Mouse (Mus musculus): ENCODE data around the gene Them7. TPM values are rescaled to one million over a fixed set of nuclear protein-coding genes. Genes with fewer than 3 reads are reported as not detected.

Them7 gene
- total RNA-seq, 2 experiments from 2014 or later: not detected

- intact Hi-C loops (cut with DNase I): no loop called here
These were observed 167.3 kb downstream of the Them7 start for GRCm38 (mm10) chr2:105391414-105391784.

GRCm38 (mm10) chr2:105392514-105392913 is 168.4 kb downstream of the Them7 start:
- intact Hi-C loops (cut with DNase I): no loop called here
- no peak for DNase-seq (ENCODE audit: extremely low spot score in 1 of 2, low spot score in 2 of 2)

More at GRCm38 (mm10) chr2:105391414-105391784, 167.3 kb downstream of the Them7 start:
- no peak for DNase-seq (ENCODE audit: extremely low spot score in 1 of 2, low spot score in 2 of 2)

GRCm38 (mm10) chr2:105394375-105394774 is 170.3 kb downstream of the Them7 start:
- intact Hi-C loops (cut with DNase I): no loop called here
- DNase-seq (ENCODE audit: extremely low spot score in 1 of 2, low spot score in 2 of 2): no peak

DNA sequence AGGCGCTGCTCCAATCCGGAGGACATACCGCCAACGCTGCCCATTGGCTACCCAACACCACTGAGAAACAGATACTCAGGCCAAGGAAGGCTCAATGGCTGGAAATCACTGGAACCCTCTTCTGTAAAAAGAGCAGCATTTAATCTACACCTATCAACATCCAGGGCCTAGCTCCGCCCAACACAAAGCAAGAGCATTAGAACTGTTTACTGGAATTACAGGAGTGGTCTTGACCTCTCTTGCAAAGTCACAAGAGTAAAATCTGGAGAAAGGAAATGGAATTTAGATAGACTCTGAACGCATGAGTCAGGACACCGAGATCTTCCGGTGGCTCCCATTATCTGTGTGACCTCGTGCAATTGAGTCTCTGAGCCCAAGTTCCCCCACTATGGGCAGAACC is 171.9 kb downstream of the Them7 start:
- intact Hi-C loops (cut with DNase I): no loop called here
- DNase-seq (ENCODE audit: extremely low spot score in 1 of 2, low spot score in 2 of 2): no peak

- DNase-seq (ENCODE audit: extremely low spot score in 1 of 2, low spot score in 2 of 2): no peak
- intact Hi-C loops (cut with DNase I): no loop called here
These were observed 173.5 kb downstream of the Them7 start for GRCm38 (mm10) chr2:105397446-105398211.

DNA sequence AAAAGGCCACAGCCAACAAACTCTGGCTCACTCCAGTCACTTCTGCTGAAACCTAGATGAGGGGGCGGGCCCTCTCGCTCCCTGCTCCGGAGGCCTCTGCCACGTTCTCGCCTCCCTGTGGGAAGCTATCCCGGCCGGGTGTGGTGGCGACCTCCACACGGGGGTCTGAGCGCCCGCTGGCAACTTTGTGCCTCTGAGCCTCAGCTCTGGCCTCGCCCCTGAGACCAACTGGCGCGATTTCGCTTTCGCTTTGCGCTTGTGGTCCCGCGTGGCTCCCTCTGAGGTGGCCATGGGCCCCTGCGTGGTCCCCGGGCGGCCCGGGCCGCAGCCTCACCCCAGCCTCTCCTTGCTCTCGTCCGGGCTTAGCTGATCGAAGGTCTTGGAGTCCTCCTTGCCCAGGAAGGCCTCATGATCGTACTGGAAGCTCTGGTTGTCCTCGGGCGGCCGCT is 174.5 kb downstream of the Them7 start:
- DNase-seq (ENCODE audit: extremely low spot score in 1 of 2, low spot score in 2 of 2): peak in 1 of 2 experiments; percentile 55
- intact Hi-C loops (cut with DNase I): no loop called here

GRCm38 (mm10) chr2:105399085-105399891 is 175.2 kb downstream of the Them7 start, which contains the start of gene Rcn1:
Rcn1 (minus strand) TSS chr2:105399319.
- intact Hi-C loops (cut with DNase I): no loop called here
- DNase-seq (ENCODE audit: extremely low spot score in 1 of 2, low spot score in 2 of 2): peak; percentile 13 to 86

DNA sequence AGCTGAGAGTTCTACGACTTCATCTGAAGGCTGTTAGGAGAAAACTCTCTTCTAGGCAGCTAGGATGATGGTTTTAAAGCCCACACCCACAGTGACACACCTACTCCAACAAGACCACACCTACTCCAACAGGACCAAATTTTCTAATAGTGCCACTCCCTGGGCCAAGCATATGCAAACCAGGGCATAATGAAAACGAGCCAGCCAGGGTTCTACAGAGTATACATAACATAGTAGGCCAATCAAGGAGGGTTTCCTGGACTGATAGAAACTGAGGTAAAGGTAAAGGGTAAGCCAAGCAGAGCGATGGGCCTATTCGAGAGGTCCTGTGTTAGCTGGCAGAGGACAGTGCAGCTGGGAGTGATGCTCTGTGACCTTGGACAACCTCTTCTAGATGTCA is 176.4 kb downstream of the Them7 start:
- no peak for DNase-seq (ENCODE audit: extremely low spot score in 1 of 2, low spot score in 2 of 2)
- intact Hi-C loops (cut with DNase I): no loop called here

DNA sequence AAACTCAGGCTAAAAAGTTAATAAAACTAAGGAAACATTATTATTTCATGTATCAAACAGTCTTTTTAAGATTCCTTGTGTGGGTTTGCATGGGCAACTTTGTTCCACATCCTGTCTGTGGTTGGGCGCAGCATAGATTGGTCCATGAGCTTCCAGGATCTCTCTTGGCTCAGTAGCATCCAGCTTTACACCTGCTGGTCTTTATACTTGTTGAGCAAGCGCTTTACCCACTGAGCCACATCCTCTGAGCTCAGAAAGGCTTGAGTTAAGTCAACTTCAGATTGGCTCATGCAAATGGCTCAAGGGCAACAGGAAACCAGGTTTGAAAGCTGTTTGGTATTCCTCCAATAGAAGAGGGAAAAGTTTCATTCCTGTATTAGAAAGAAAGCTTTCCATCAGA is 178.1 kb downstream of the Them7 start:
- intact Hi-C loops (cut with DNase I): no loop called here
- DNase-seq (ENCODE audit: extremely low spot score in 1 of 2, low spot score in 2 of 2): no peak

DNA sequence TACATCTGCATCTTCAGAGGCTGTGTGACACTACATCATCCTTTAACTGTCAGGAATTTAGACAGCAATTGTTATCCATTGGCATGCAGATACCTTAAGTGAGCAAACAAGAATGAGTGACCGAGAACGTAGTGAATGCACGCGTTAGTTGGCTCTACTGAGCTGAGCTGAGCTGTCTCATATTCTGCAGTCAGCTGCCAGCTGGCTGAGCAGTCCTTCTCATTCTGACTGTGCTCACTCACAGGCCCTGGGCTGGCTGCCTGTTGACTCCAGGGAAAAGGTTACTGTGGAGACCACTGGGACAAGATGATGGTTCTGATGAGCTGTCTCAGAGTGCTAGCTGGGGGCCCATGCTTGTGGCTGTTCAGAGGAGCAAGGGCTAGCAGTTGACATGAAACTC is 184.4 kb downstream of the Them7 start:
- intact Hi-C loops (cut with DNase I): no loop called here
- no peak for DNase-seq (ENCODE audit: extremely low spot score in 1 of 2, low spot score in 2 of 2)

DNA sequence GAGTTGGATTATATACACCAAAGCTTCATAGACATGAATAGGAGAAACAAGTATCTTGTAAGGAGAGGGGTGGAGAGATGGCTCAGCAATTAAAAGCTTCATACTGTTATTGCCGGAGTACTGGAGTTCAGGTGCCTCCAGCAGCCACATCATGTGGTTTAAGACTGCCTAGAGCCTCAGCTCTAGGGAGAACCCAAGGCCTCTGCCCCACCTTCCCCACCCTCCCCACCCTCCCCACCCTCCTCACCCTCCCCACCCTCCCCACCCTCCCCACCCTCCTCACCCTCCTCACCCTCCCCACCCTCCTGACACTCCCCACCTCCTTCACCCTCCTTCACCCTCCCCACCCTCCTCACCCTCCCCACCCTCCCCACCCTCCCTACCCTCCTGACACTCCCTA is 185.1 kb downstream of the Them7 start:
- no peak for DNase-seq (ENCODE audit: extremely low spot score in 1 of 2, low spot score in 2 of 2)

DNA sequence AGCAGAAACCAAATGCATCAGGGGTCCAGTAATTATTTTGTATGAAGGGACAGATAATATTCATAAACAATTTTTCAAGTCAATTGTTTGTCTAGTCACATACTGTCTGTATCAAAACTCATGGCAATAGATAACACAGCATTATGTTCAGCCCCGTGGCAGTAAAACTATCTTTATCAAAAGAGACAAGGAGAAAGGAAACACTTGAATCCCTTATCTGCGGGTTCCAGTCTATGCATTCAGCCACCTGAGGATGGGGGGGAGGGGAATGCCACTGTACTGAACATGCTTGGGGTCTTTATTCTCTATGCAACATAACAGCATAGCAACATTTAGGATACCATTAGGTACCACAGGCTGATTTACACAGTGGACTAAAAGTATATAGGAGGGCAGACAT is 190.2 kb downstream of the Them7 start:
- no peak for DNase-seq (ENCODE audit: extremely low spot score in 1 of 2, low spot score in 2 of 2)
- intact Hi-C loops (cut with DNase I): no loop called here

More for the DNA sequence above, 185.1 kb downstream of the Them7 start:
- intact Hi-C loops (cut with DNase I): no loop called here

- intact Hi-C loops (cut with DNase I): no loop called here
- DNase-seq (ENCODE audit: extremely low spot score in 1 of 2, low spot score in 2 of 2): no peak
These were observed 192.0 kb downstream of the Them7 start for GRCm38 (mm10) chr2:105416046-105416659.

DNA sequence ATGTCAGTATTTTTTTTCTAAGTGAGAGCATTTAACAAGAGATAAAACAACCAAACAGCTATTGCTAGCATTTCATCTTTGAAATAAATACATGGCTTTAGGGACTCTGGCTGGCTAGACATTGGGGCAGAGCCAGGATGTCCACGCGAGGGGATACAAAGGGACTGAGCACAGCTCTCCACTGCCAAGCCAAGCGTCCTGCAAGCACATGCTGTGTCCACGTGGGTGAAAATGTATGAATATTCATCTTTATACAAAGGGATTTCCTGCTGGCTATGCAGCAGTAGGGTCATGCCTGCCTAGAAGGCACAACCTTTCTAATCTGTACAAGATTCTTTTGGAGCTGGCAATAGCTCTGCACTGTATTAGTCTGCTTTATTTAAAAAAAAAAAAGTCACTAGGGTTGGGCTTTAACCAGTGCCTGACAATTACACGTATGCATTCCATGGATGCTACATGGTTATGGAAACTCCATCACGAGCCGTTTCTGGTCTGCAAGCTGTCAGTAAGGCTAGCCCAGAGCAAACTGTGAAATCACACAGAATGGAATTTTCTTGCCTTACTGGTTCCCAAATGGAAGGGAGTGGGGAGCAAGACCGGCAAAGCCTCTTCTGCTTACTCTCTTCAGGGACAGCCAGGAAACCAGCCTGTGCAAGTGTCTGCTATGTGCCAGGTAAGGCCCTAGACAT is 192.7 kb downstream of the Them7 start:
- DNase-seq (ENCODE audit: extremely low spot score in 1 of 2, low spot score in 2 of 2): peak; percentile 16 to 38
- intact Hi-C loops (cut with DNase I): no loop called here

GRCm38 (mm10) chr2:105417663-105418062 is 193.5 kb downstream of the Them7 start:
- no peak for DNase-seq (ENCODE audit: extremely low spot score in 1 of 2, low spot score in 2 of 2)
- intact Hi-C loops (cut with DNase I): no loop called here

DNA sequence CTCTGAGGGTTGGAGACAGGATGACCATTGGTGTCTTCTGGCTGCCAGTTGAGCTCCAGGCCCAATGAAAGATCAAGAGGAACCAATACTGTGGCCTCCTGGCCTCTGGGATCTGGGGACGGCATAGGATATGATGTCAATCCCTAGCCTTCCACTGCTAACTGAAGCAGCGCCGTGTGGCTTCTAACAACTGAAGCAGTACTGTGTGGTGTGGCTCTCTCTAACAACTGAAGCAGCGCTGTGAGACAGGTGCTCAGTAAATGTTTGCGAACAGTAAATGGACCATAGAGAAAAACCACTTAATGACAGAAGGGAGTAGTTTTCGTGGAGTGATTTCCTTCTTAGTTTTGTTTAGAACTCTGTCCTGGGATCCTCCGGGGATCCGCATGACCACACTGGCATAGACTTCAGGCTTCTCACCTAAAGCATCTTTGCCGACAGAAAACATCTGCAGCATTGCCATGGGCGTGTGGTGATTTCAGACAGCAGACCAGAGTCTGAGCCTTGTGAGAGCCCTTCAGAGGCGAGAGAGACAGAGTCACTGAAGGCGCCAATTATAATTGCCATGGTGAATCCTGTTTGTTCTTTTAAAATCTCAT is 194.6 kb downstream of the Them7 start:
- intact Hi-C loops (cut with DNase I): no loop called here
- no peak for DNase-seq (ENCODE audit: extremely low spot score in 1 of 2, low spot score in 2 of 2)

DNA sequence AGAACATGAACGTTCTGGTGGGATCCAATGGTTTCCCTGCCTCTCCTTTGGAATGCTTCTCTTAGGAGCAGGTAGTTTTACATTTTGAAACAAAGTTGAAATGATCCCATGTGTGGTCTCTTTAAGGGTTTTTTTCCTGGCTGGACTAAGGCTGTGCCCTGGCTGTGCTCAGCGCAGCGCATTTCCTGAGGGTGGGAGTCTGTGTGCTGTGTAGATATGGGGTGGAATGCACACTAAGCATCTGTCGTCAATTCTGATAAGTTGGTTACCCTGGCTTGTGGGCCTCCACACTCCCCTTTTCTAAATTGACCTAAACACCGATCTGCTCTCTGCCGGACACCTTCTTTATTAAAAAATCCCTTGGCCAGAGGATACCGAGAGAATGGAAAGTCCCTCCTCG is 203.3 kb downstream of the Them7 start:
- intact Hi-C loops (cut with DNase I): loop anchor here (10.0 kb wide), 1 partner anchor 173 kb away; no protein-coding TSS in a partner anchor

GRCm38 (mm10) chr2:105428029-105428428 is 203.9 kb downstream of the Them7 start:
- DNase-seq (ENCODE audit: extremely low spot score in 1 of 2, low spot score in 2 of 2): peak; percentile 40 to 69
- intact Hi-C loops (cut with DNase I): loop anchor here (2.0 to 10.0 kb wide), 2 partner anchors 93 to 173 kb away; no protein-coding TSS in a partner anchor

More for the DNA sequence above, 203.3 kb downstream of the Them7 start:
- DNase-seq (ENCODE audit: extremely low spot score in 1 of 2, low spot score in 2 of 2): no peak

Data from left cerebral cortex, postnatal 10 days (tissue).